Mouse (Mus musculus) cerebellum, adult 2 months (tissue): ENCODE measurements around the gene Pdzd9.

Source experiments
- CTCF ChIP-seq: fragments of 200-500 bp; IDR thresholded peaks from 2 replicates; pipeline ENCODE4 v1.5.1; 2011; ENCODE audit warnings: low read depth, mild to moderate bottlenecking, control low read depth, low read length, moderate library complexity, borderline replicate concordance; ENCODE audit not compliant: insufficient read depth
- POLR2A ChIP-seq: fragments of 200-500 bp; IDR thresholded peaks from 2 replicates; pipeline ENCODE4 v1.6.1; 2011; ENCODE audit warnings: low read length, control low read depth, borderline replicate concordance; ENCODE audit not compliant: insufficient read depth

DNA sequence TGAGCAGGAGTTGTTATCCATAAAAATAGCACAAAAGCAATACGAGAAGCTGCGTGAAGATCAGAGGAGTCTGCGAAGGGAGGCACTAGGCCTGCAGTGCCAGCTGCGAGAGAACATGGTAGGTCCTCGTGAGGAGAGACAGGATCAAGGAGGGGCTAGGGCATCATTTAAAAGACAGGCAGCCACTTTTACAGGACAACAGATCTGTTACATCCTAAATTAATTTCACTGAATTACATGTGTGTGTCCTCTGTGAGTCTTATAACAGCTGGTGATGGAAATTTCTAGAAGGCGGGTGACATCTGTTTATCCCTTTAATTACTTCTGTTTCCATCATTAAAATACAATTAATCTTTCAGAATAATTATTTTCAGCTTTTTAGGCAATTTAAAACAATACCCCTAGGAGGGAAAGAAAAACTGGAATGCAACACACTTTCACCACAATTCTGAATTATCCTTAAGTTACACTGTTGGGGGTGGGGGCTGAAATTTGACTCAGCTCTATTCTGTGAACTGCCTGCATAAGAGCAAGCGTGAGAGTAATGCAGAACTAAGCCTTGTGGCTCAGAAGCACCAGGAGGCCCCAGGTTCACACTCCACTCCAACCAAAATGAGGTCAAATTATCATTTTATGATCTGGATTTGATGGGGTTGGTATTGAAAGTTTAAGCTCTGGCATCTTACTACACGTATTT lies 49.9 kb downstream of the Pdzd9 start:
- no peak for TF ChIP-seq POLR2A
- no peak for TF ChIP-seq CTCF
